Mouse (Mus musculus) left cerebral cortex, postnatal 10 days (tissue): Measurements from ENCODE around the gene Tbc1d21. TPM values are rescaled to one million over a fixed set of nuclear protein-coding genes. Genes with fewer than 3 reads are reported as not detected.

Source experiments
- DNase-seq, 2 experiments: peaks; one replicate each; pipeline ENCODE4 v3.0.0; 2021 to 2022; ENCODE audit warnings: low spot score in 2 of 2, mixed read lengths in 1 of 2; ENCODE audit errors: extremely low spot score in 1 of 2
- intact Hi-C: fragments of 180-260 bp; cut with DNase I; formaldehyde crosslinking; loops from one replicate; pipeline ENCODE4 v1.15.1; 2025
- total RNA-seq, 2 experiments: library from RNA; stranded (reverse); gene quantifications; 2 replicates each; pipeline ENCODE4 v1.2.3; 2021

Tbc1d21 gene
- total RNA-seq, 2 experiments from 2014 or later, result not detected

DNA sequence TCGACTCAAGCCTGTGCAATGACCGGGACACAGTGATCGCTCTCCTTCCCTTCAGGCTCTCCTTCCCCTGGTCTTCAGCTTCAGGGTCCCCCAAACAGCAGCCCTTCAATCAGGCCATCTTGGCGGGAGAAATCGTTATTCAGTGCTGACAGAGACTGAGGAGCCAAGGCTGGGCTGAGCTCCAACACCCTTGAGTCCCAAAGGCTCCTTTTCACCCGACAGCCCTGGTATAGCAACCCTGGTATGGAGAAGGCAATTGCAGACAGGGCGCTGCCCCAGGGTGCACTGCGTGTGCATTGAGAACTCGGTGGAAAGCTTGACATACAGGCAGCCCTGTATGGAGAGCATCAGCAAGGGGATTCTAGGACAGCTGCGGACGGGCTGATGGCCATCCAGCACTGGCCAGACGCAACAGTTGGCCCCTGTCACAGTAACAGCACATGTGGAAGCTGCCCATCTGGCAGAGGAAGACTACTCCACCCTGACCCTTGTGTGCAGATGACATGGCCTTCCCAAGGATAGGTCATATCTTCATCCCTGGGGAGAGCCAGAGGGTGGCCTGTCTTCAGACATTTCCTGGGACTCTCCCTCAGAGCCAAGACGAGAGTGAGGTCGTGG, 60.1 kb downstream of the Tbc1d21 start:
- no peak for DNase-seq

More for the DNA sequence above, 60.1 kb downstream of the Tbc1d21 start:
- intact Hi-C loops, result no loop called here

Other genes starting within 250 kb of the Tbc1d21 start
- 10 to 100 TPM; 14.0 to 14.3 TPM for gene Islr, start 166.1 kb downstream of the Tbc1d21 start, total RNA-seq
- 100 to 1,000 TPM; 130 to 138 TPM for gene Islr2, start 166.1 kb downstream of the Tbc1d21 start, total RNA-seq
- 10 to 100 TPM; 13.3 to 14.5 TPM for gene Pml, start 120.7 kb downstream of the Tbc1d21 start, total RNA-seq
- 10 to 100 TPM; 89.0 to 93.1 TPM for gene Stoml1, start 117.3 kb downstream of the Tbc1d21 start, total RNA-seq
- 1 to 10 TPM; 3.5 to 3.9 TPM for gene Loxl1, start 57.3 kb downstream of the Tbc1d21 start, total RNA-seq
- 100 to 1,000 TPM; 126 to 133 TPM for gene Insyn1, start 118.1 kb upstream of the Tbc1d21 start, total RNA-seq
- 10 to 100 TPM; 21.1 to 24.5 TPM for gene Cd276, start 185.0 kb upstream of the Tbc1d21 start, total RNA-seq
- gene Nptn, start 211.8 kb upstream of the Tbc1d21 start, total RNA-seq, result 100 to 1,000 TPM; 810 to 816 TPM